Mouse (Mus musculus): Measurements from ENCODE around the gene Mrps14.

Gene Mrps14

DNA sequence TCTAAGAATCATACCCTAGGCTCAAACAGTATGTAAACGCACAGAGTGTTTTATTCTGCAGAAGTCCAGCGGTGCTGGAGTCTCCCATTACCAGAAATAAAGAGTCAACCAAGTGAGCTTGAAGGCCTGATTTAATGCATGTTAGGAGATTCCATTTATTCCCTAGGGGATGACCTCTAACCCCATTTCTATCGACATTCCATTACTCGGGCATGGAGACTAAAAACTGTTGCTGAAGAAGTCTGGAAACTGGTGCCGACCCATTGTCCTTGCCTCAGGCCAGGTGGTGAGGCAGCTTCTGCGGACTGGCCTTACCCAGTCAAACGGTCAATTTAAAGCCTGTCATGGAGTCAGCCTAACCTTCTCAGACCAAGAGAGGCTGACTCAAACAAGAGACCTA is 19.2 kb downstream of the Mrps14 start:
- in situ Hi-C loops (cut with MboI; ENCODE audit: low pct_unique_long_range_greater_than_20kb in 1 of 2, low sequenced_read_pairs in 2 of 2, unreplicated experiment in 1 of 2): no loop called here

DNA sequence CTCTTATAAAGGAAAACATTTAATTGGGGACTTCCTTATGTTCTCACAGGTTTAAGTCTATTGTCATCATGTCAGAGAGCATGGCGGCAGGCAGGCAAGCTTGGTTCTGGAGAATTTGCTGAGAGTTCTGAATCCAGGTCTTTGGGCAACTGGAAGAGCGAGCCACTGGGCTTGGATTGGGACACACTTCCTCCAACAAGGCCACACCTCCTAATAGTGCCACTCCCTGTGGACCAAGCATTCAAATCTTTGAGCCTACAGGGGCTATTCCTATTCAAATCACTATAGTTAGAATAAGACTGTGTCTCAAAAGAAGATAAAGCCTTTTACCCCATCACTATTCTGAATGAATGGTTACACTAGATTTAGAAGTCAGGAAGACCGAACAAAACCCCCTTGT is 22.9 kb downstream of the Mrps14 start:
- in situ Hi-C loops (cut with MboI; ENCODE audit: low pct_unique_long_range_greater_than_20kb in 1 of 2, low sequenced_read_pairs in 2 of 2, unreplicated experiment in 1 of 2): no loop called here

GRCm38 (mm10) chr1:160224093-160224492 is 29.1 kb downstream of the Mrps14 start:
- in situ Hi-C loops (cut with MboI; ENCODE audit: low pct_unique_long_range_greater_than_20kb in 1 of 2, low sequenced_read_pairs in 2 of 2, unreplicated experiment in 1 of 2): no loop called here

- in situ Hi-C loops (cut with MboI; ENCODE audit: low pct_unique_long_range_greater_than_20kb in 1 of 2, low sequenced_read_pairs in 2 of 2, unreplicated experiment in 1 of 2): loop anchor here in 1 of 2 experiments (25.0 kb wide), 1 partner anchor 485 kb away; no protein-coding TSS in a partner anchor
Measured at GRCm38 (mm10) chr1:160227196-160227595, 32.2 kb downstream of the Mrps14 start.

- in situ Hi-C loops (cut with MboI; ENCODE audit: low pct_unique_long_range_greater_than_20kb in 1 of 2, low sequenced_read_pairs in 2 of 2, unreplicated experiment in 1 of 2): loop anchor here in 1 of 2 experiments (25.0 kb wide), 1 partner anchor 484 kb away; no protein-coding TSS in a partner anchor
Measured at GRCm38 (mm10) chr1:160227850-160228249, 32.8 kb downstream of the Mrps14 start.

DNA sequence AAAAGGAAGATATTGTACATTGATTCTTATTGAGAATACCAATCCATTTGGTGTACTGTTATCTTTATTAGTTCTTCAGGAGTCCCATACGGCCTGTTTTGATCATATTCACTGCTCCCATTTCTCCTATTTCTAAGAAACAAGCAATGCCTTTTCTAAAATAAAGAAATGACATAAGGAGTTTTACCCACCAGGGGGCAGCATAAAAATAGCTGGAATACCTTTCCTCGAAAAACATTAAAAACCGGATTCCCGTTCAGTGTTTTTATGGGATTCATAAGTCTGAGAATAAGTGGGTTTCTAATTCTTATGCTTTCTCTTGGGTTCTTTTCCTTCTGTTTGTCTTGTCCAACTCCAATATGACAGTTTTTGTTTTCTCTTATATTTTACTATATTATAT is 36.0 kb downstream of the Mrps14 start:
- in situ Hi-C loops (cut with MboI; ENCODE audit: low pct_unique_long_range_greater_than_20kb in 1 of 2, low sequenced_read_pairs in 2 of 2, unreplicated experiment in 1 of 2): loop anchor here in 1 of 2 experiments (25.0 kb wide), 1 partner anchor 481 kb away; no protein-coding TSS in a partner anchor

- in situ Hi-C loops (cut with MboI; ENCODE audit: low pct_unique_long_range_greater_than_20kb in 1 of 2, low sequenced_read_pairs in 2 of 2, unreplicated experiment in 1 of 2): loop anchor here in 1 of 2 experiments (25.0 kb wide), 1 partner anchor 480 kb away; no protein-coding TSS in a partner anchor
Measured at GRCm38 (mm10) chr1:160232113-160232512, 37.1 kb downstream of the Mrps14 start.

DNA sequence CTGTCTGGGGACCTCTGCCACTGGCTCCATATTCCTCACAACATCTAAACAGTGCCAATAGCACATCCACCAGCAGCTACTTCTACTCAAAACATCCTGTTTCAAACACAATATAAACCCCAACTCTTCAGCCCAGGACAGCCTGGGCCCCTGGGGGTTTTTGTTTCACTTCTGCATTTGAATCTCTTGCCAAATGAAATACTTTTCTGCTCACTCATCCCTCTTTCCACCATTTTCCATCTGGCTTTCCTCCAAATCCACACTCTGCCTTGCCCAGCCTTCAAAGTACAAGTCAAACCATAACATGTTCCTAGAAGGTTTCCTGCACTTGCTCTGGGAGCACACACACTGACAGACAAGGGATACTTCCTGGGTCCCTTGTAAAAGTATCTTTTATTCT is 38.9 kb downstream of the Mrps14 start:
- in situ Hi-C loops (cut with MboI; ENCODE audit: low pct_unique_long_range_greater_than_20kb in 1 of 2, low sequenced_read_pairs in 2 of 2, unreplicated experiment in 1 of 2): loop anchor here in 1 of 2 experiments (25.0 kb wide), 1 partner anchor 478 kb away; no protein-coding TSS in a partner anchor

DNA sequence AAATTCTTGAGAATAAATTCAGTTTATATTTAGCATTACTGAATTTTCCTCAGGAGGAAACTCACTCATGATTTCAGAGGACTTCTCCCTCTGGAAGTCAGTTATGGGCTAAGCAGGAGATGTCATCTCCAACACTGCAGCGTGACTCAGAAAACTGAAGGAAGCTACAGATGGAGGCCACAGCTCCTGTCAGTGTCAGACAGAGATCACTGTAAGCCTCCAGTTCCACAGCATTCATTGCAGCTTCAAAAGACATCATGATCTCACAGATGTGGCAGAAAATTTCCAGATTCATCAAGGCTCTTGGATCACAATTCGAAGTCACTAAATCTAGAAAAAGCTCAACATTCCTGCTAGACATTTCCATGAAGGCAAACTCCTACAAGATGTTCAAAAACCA is 43.0 kb downstream of the Mrps14 start:
- in situ Hi-C loops (cut with MboI; ENCODE audit: low pct_unique_long_range_greater_than_20kb in 1 of 2, low sequenced_read_pairs in 2 of 2, unreplicated experiment in 1 of 2): loop anchor here in 1 of 2 experiments (25.0 kb wide), 1 partner anchor 474 kb away; no protein-coding TSS in a partner anchor

- in situ Hi-C loops (cut with MboI; ENCODE audit: low pct_unique_long_range_greater_than_20kb in 1 of 2, low sequenced_read_pairs in 2 of 2, unreplicated experiment in 1 of 2): loop anchor here in 1 of 2 experiments (25.0 kb wide), 1 partner anchor 473 kb away; no protein-coding TSS in a partner anchor
Measured at GRCm38 (mm10) chr1:160238852-160239443, 43.9 kb downstream of the Mrps14 start.

GRCm38 (mm10) chr1:160240091-160240490 is 45.1 kb downstream of the Mrps14 start:
- in situ Hi-C loops (cut with MboI; ENCODE audit: low pct_unique_long_range_greater_than_20kb in 1 of 2, low sequenced_read_pairs in 2 of 2, unreplicated experiment in 1 of 2): loop anchor here in 1 of 2 experiments (25.0 kb wide), 1 partner anchor 472 kb away; no protein-coding TSS in a partner anchor

DNA sequence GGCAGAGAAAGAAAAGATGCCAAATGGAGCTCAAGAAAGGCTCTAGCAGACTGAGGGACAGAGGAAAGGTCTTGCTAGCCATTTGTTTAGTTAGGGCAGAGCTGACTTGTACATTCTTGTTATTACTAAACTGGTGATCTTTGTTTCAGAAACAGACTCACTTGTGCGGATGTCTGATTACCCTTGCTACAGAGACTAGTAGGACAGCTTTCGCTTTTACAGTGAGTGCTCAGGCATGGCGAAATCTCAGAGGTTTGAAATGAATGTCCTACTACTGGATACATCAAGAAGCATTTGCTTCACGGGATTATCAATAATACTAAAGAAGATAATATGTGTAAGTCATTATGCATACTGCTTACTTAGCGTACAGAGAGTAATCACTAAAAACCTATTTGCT is 49.7 kb downstream of the Mrps14 start:
- in situ Hi-C loops (cut with MboI; ENCODE audit: low pct_unique_long_range_greater_than_20kb in 1 of 2, low sequenced_read_pairs in 2 of 2, unreplicated experiment in 1 of 2): loop anchor here in 1 of 2 experiments (25.0 kb wide), 1 partner anchor 468 kb away; no protein-coding TSS in a partner anchor

- in situ Hi-C loops (cut with MboI; ENCODE audit: low pct_unique_long_range_greater_than_20kb in 1 of 2, low sequenced_read_pairs in 2 of 2, unreplicated experiment in 1 of 2): loop anchor here in 1 of 2 experiments (25.0 kb wide), 1 partner anchor 466 kb away; no protein-coding TSS in a partner anchor
Measured at GRCm38 (mm10) chr1:160245954-160246353, 50.9 kb downstream of the Mrps14 start.

DNA sequence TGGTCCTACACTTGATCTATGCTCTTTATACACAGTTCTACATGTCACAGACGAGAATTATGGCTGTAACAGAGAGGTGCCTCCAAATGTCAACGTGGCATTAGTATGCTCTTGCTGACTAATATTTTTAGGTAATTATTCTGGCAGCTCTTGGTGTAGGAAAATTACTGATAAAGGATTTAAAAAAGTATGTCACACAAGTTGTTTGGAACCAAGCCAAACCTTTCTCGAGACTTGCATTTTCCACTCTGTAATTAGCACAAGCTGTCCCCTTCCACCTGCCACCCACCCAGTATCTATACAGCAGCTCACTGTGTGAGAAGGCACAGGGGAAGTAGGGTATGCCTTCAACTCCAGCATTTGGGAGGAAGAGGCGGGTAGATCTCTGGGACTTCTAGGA is 51.8 kb downstream of the Mrps14 start:
- in situ Hi-C loops (cut with MboI; ENCODE audit: low pct_unique_long_range_greater_than_20kb in 1 of 2, low sequenced_read_pairs in 2 of 2, unreplicated experiment in 1 of 2): loop anchor here in 1 of 2 experiments (25.0 kb wide), 1 partner anchor 465 kb away; no protein-coding TSS in a partner anchor

DNA sequence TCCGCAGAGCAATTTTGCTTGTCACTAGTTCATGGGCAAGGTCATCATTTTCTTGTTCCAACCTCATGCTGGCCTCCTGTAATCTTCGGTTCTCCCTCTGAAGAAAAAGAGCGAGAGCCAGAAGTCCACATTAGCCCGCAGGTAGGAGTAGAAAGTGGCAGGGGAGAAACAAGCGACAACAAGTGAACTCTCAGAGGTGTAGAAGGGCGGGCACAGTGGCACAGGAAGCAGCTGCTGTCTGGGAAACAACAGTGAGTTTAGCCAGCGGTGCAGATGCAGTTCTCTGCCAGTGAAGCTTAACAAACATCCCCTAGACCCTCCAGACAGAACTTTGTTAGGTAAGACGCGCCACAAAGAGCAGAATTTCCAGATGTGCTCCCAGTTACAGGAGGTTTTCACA is 52.5 kb downstream of the Mrps14 start:
- in situ Hi-C loops (cut with MboI; ENCODE audit: low pct_unique_long_range_greater_than_20kb in 1 of 2, low sequenced_read_pairs in 2 of 2, unreplicated experiment in 1 of 2): loop anchor here in 1 of 2 experiments (25.0 kb wide), 1 partner anchor 465 kb away; no protein-coding TSS in a partner anchor

DNA sequence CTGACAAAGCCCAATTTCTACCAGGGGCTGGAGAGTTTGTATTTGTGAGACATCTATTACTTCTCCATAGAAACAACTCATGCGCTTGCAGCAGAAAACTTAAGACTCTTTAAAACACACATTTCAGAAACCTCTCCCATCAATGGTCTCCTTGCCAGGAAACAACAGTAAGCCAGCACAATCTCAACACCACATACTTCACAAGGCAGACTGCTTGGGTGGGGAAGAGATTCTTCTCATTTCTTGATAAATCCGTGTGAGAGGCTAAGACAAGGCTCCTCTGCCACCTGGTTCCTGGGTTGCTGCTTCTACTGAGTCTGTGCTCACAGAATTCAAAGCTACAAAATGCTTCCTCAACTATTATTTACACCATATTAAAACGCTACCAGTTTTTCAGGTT is 54.8 kb downstream of the Mrps14 start:
- in situ Hi-C loops (cut with MboI; ENCODE audit: low pct_unique_long_range_greater_than_20kb in 1 of 2, low sequenced_read_pairs in 2 of 2, unreplicated experiment in 1 of 2): loop anchor here in 1 of 2 experiments (25.0 kb wide), 1 partner anchor 463 kb away; no protein-coding TSS in a partner anchor

DNA sequence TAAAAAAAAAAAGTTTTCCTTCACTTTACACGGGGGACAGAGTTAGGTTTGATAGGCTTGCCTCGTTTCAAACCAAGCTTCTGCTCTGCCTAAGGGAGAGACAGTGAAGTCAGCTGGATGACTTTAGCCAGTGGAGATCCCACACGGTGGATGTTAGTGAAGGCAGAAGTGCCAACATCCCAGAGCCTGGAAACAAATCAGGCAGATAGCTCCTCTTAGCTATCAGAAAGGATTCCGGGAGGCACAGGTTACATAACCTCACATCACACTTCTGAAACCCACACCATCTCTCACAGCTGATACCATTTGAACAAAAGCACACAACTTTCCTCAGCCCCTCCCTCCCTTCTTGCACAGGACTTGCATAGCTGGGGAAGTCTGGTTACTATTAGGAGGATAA is 55.8 kb downstream of the Mrps14 start:
- in situ Hi-C loops (cut with MboI; ENCODE audit: low pct_unique_long_range_greater_than_20kb in 1 of 2, low sequenced_read_pairs in 2 of 2, unreplicated experiment in 1 of 2): no loop called here

DNA sequence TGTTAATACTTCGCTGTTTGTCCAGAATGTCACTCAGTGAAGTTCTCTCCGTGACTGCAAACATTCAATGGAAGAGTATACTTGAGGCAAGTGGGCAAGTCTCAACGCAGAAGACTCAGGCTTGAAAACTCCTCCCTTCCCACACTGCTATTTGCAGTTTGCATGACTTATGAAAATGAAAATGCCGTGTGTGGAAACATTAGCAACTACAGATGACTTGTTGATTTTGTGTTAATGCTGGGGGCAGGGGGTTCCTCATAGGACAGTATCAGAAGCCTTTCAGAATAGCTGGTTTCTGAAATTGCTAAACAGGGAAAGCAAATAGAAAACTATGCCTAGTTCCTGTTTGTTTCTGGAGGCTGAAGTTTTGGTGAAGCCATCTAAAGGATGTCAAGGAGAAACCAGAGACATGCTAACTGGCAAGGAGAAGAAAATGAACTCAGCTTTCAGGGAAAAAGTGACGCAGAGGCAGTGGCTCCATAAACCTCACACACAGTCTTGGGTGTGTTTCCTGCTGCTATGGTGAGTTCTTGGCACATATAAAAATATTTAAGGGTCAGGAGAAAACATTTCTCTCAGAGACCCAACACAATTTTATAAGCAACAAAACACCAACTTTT is 56.5 kb downstream of the Mrps14 start:
- in situ Hi-C loops (cut with MboI; ENCODE audit: low pct_unique_long_range_greater_than_20kb in 1 of 2, low sequenced_read_pairs in 2 of 2, unreplicated experiment in 1 of 2): no loop called here

Measured in mouse embryonic stem cell (cell line).